ENCODE assay signal across 10 mouse cellular contexts in genomic region chr1:42917908-42918307, GRCm38 (mm10). TPM values are rescaled to one million over a fixed set of nuclear protein-coding genes. Genes with fewer than 3 reads are reported as not detected.
DNase-seq lines count a peak whose midpoint lies in the region; ATAC-seq and TF ChIP-seq lines count a peak whose summit lies in the region.
"Had no signal": no experiment of that assay in that cellular context is flagged by ENCODE, and none has a peak within 500 bp of the region (broad histone marks: within the 10 kb centered on the region; RNA-seq: fewer than 3 reads in every experiment).

No protein-coding gene starts in this region.

- no peaks in the 10 kb centered on the region for H3K9me3 ChIP-seq in heart, embryonic 16.5 days (replicated peaks; ENCODE audit: control insufficient read depth, low read length)
- no peaks in the 10 kb centered on the region for H3K9me3 ChIP-seq in E14TG2a.4 (ENCODE audit: low read length)
- no peaks in the 10 kb centered on the region for H3K9me3 ChIP-seq in limb, embryonic 13.5 days
- H3K9me3 ChIP-seq: midbrain, embryonic 12.5 days had no signal

- no peak for TF ChIP-seq CTCF in E14TG2a.4 (conservative IDR thresholded peaks at IDR 0.05; ENCODE audit: low read length)

- H3K4me3 ChIP-seq in heart, embryonic 16.5 days (ENCODE audit: low read length) = no peak overlapping the region
- H3K4me3 ChIP-seq in E14TG2a.4 (replicated peaks; ENCODE audit: low read length) = peak overlapping the region; percentile 56
- 0 out of 2 replicates have a peak overlapping the region, but pooled peaks have one; percentile 11 for H3K4me3 ChIP-seq in limb, embryonic 13.5 days
- H3K4me3 ChIP-seq: midbrain, embryonic 12.5 days had no signal

- no peak for DNase-seq in heart, postnatal 36 days
- DNase-seq in embryo, embryonic 10.5 days (ENCODE audit: low spot score) = peak; percentile 79
- DNase-seq in right cerebral cortex, postnatal 10 days (ENCODE audit: low spot score in 2 of 2) = no peak
- no peak for DNase-seq in adrenal gland, adult (ENCODE audit: inconsistent age in 2 of 2, low spot score in 1 of 2)
- no peak for DNase-seq in adipocyte (ENCODE audit: low spot score)

- intact Hi-C loops in heart, postnatal 36 days (cut with DNase I) = no loop called here

- 0 out of 2 replicates have a peak overlapping the region, but pooled peaks have one; percentile 8 for H3K4me2 ChIP-seq in heart, embryonic 16.5 days (ENCODE audit: low read depth, low read length)
- peak overlapping the region; percentile 52 for H3K4me2 ChIP-seq in limb, embryonic 13.5 days (replicated peaks)
- H3K4me2 ChIP-seq: midbrain, embryonic 12.5 days had no signal

- no peaks in the 10 kb centered on the region for H3K4me1 ChIP-seq in heart, embryonic 16.5 days (ENCODE audit: control insufficient read depth, insufficient read depth, low read length)
- peaks cover 33% of the 10 kb centered on the region for H3K4me1 ChIP-seq in E14TG2a.4 (replicated peaks; ENCODE audit: low read depth, low read length)
- peaks cover 6% of the 10 kb centered on the region; the same call in 1 of the 2 replicates for H3K4me1 ChIP-seq in limb, embryonic 13.5 days
- H3K4me1 ChIP-seq: midbrain, embryonic 12.5 days had no signal

- no peak for ATAC-seq in heart, embryonic 16.5 days (replicated peaks; ENCODE audit: extremely low read depth, insufficient read depth, low FRiP score)
- peak; percentile 80 for ATAC-seq in limb, embryonic 13.5 days (ENCODE audit: low FRiP score, low read depth)
- ATAC-seq: hindbrain, embryonic 16.5 days had no signal

- H3K27ac ChIP-seq in heart, embryonic 16.5 days (ENCODE audit: low read length) = no peak overlapping the region
- peak overlapping the region; percentile 52; the same call in 1 of the 2 replicates for H3K27ac ChIP-seq in limb, embryonic 13.5 days
- H3K27ac ChIP-seq: midbrain, embryonic 12.5 days had no signal

- 17% methylated on average over 4 of the region's 4 CpGs for WGBS in heart, embryonic 16.5 days
- 11% methylated on average over 4 of the region's 4 CpGs for WGBS in limb, embryonic 13.5 days

- H3K27me3 ChIP-seq in heart, embryonic 16.5 days (ENCODE audit: control insufficient read depth, insufficient read depth, low read length) = no peaks in the 10 kb centered on the region
- H3K27me3 ChIP-seq in E14TG2a.4 (ENCODE audit: insufficient read depth, low read length) = peaks cover 20% of the 10 kb centered on the region
- H3K27me3 ChIP-seq in limb, embryonic 13.5 days = no peaks in the 10 kb centered on the region

- H3K9ac ChIP-seq in heart, embryonic 16.5 days (ENCODE audit: low read length) = no peak overlapping the region
- no peak overlapping the region for H3K9ac ChIP-seq in limb, embryonic 13.5 days
- H3K9ac ChIP-seq: midbrain, embryonic 12.5 days had no signal

- no peaks in the 10 kb centered on the region for H3K36me3 ChIP-seq in heart, embryonic 16.5 days (ENCODE audit: control insufficient read depth, insufficient read depth)
- no peaks in the 10 kb centered on the region for H3K36me3 ChIP-seq in E14TG2a.4 (ENCODE audit: insufficient read depth, low read length)
- no peaks in the 10 kb centered on the region for H3K36me3 ChIP-seq in limb, embryonic 13.5 days
- H3K36me3 ChIP-seq: midbrain, embryonic 12.5 days had no signal

RNA-seq across cellular contexts. Expression of gene Gpr45, which starts 34.8 kb away (rescaled TPM):
- 1.4 and 1.9 TPM in 2 replicates for polyA plus RNA-seq in heart, embryonic 16.5 days (2015; fragmentation: Nextera tagmentation; extraction: Ambion mirVana)
- under 1 TPM; 0.19 to 0.67 TPM for total RNA-seq in heart, postnatal 36 days (2021)
- 12.6 and 13.1 TPM in 2 replicates for polyA plus RNA-seq in limb, embryonic 13.5 days (2015; fragmentation: Nextera tagmentation; extraction: Ambion mirVana)
